Mouse (Mus musculus) kidney, adult 2 months (tissue): Measurements from ENCODE around the gene Olfr774.

Source experiments
- CTCF ChIP-seq: fragments of 200-500 bp; conservative IDR thresholded peaks from 2 replicates; pipeline ENCODE4 v1.5.1; 2011; ENCODE audit warnings: low read depth, mild to moderate bottlenecking, control low read depth, low read length, moderate library complexity, mixed read lengths; ENCODE audit not compliant: insufficient read depth, insufficient read length
- POLR2A ChIP-seq: fragments of 200-500 bp; IDR thresholded peaks from one replicate; pipeline ENCODE4 v1.6.1; 2011; ENCODE audit warnings: low read depth, low read length, control low read depth

GRCm38 (mm10) chr10:129258827-129259226 is 22.8 kb downstream of the Olfr774 start, which contains the start of gene Olfr776:
- TF ChIP-seq POLR2A = no peak
- no peak for TF ChIP-seq CTCF
